Mouse (Mus musculus) olfactory bulb, adult 2 months (tissue): ENCODE data around the gene 1700001J03Rik. TPM values are rescaled to one million over a fixed set of nuclear protein-coding genes. Genes with fewer than 3 reads are reported as not detected.

Experiments used
- H3K27ac ChIP-seq: fragments of 200-500 bp; 2 replicates; pipeline ENCODE4 v1.5.1; 2012; ENCODE audit warnings: low read depth, low read length; ENCODE audit not compliant: insufficient read depth
- H3K4me1 ChIP-seq: fragments of 200-500 bp; 2 replicates; pipeline ENCODE4 v1.6.1; 2012; ENCODE audit warnings: low read length; ENCODE audit not compliant: control insufficient read depth, insufficient read depth
- H3K4me3 ChIP-seq: fragments of 200-500 bp; 2 replicates; pipeline ENCODE4 v1.5.1; 2012; ENCODE audit warnings: mild to moderate bottlenecking, low read depth, low read length, moderate library complexity; ENCODE audit not compliant: insufficient read depth
- CTCF ChIP-seq: fragments of 200-500 bp; IDR thresholded peaks from 2 replicates; pipeline ENCODE4 v1.5.1; 2012; ENCODE audit warnings: low read depth, mild to moderate bottlenecking, low read length, moderate library complexity; ENCODE audit not compliant: insufficient read depth
- POLR2A ChIP-seq: fragments of 200-500 bp; IDR thresholded peaks from 2 replicates; pipeline ENCODE4 v1.6.1; 2012; ENCODE audit warnings: mild to moderate bottlenecking, low read depth, low read length, moderate library complexity; ENCODE audit not compliant: insufficient read depth
- WGBS: fragments of 180-500 bp; shearing (Covaris S2); methylation state at CpG from one replicate; pipeline ENCODE4 v1.1.7; 2018; 5-methylcytosine and 5-hydroxymethylcytosine counted together
- polyA plus RNA-seq: library from polyadenylated mRNA; stranded (reverse); fragments of >200 nt; gene quantifications from 2 replicates; pipeline ENCODE4 v1.2.4, GENCODE M21; 2012; ENCODE audit warnings: low replicate concordance; ENCODE audit not compliant: missing spikeins, insufficient read depth, insufficient read length

1700001J03Rik gene
- polyA plus RNA-seq, 1 experiment = not detected

DNA sequence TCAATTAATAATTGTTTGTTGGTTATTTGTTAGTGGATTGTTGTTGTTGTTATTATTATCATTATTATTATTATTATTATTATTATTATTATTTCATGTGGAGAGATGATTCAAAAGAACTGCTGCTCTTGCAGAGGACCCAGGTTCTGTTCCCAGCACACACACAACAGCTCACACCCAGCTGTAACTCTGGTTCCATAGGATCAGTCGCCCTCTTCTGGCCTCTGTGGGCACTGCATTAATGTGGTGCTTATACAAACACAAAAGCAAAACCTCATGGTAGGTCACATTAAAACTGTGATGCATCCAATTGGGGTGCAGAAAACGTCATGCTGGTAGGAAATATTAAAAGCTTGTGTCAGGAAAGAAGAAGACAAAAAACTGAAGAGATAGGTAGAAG is 37.2 kb downstream of the 1700001J03Rik start:
- WGBS = 37% methylated on average over 2 of the region's 2 CpGs
- H3K4me1 ChIP-seq = no peaks in the 10 kb centered on the region
- H3K4me3 ChIP-seq = no peak overlapping the region
- no peak overlapping the region for H3K27ac ChIP-seq
- TF ChIP-seq CTCF (no peak), POLR2A (no peak)

Other genes starting within 250 kb of the 1700001J03Rik start
- gene Cyp3a25, start 175.7 kb downstream of the 1700001J03Rik start, polyA plus RNA-seq = not detected in 2 replicates
- gene Cyp3a59, start 106.0 kb downstream of the 1700001J03Rik start, polyA plus RNA-seq = not detected in 2 replicates
- gene Gm5565, start 24.8 kb downstream of the 1700001J03Rik start, polyA plus RNA-seq = not detected in 2 replicates
- gene Gm6309, start 14.6 kb downstream of the 1700001J03Rik start, polyA plus RNA-seq = not detected in 2 replicates
- not detected in 2 replicates for gene Rnf6, start 36.3 kb upstream of the 1700001J03Rik start, polyA plus RNA-seq
- not detected in 2 replicates for gene Cdk8, start 45.9 kb upstream of the 1700001J03Rik start, polyA plus RNA-seq
- not detected in 2 replicates for gene Wasf3, start 199.7 kb upstream of the 1700001J03Rik start, polyA plus RNA-seq